Mouse (Mus musculus) large intestine, adult 2 months (tissue): ENCODE measurements around the gene E130311K13Rik. TPM values are rescaled to one million over a fixed set of nuclear protein-coding genes. Genes with fewer than 3 reads are reported as not detected.
A peak's percentile ranks its signal among the peaks of the same experiment; 100 is the strongest.

Source experiments
- DNase-seq: peaks from one replicate; pipeline ENCODE4 v3.0.0-alpha.2; 2012; ENCODE audit warnings: low read depth, low spot score
- WGBS: fragments of 180-500 bp; shearing (Covaris S2); methylation state at CpG from one replicate; pipeline ENCODE4 v1.1.7; 2018; 5-methylcytosine and 5-hydroxymethylcytosine counted together
- polyA plus RNA-seq: library from polyadenylated mRNA; depleted of rRNA; stranded (reverse); fragments of >200 nt; gene quantifications from 2 replicates; pipeline ENCODE4 v1.2.3, GENCODE M21; 2012; rRNA removed

E130311K13Rik gene
- polyA plus RNA-seq, 1 experiment: 0.55 TPM

DNA sequence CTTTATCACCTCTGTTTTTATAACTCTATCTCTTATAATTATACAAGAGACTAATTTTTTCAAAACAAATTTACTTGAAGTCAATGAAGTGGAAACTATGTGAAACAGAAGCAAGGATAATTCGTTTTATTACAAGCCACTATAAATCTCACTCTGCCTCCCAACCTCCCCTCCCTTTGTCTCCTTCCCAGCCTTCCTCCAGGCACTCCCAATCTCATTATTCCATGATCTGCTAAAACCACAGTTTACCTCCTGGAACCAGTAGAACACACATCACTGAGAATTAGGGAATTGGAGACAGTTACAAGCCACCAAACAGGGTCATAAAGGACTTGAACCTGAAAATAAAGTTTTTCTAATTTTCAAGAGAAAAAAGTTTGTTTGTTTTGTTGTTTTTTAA, 32.1 kb downstream of the E130311K13Rik start:
- 12% methylated on average over 1 of the region's 1 CpGs for WGBS
- DNase-seq: no peak

DNA sequence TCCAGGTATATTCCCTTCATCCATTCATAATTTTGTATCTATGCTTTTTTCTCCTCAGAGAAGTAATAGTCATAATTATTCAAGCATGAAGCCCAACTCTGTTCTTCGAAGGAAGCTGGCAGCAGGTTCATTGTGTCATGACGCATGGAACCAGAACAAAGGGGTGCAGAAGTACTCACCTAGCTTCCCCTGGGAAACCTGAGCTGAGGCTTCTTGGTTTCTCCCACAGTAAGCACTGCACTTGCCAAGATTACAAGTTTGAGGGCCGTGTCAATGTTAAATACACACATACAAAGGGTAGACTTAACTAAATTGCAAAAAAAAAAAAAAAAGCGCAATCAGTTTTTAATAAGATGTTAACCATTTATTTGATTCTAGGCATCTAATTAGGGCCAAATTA, 33.0 kb downstream of the E130311K13Rik start:
- WGBS: 94% methylated on average over 4 of the region's 4 CpGs
- no peak for DNase-seq

DNA sequence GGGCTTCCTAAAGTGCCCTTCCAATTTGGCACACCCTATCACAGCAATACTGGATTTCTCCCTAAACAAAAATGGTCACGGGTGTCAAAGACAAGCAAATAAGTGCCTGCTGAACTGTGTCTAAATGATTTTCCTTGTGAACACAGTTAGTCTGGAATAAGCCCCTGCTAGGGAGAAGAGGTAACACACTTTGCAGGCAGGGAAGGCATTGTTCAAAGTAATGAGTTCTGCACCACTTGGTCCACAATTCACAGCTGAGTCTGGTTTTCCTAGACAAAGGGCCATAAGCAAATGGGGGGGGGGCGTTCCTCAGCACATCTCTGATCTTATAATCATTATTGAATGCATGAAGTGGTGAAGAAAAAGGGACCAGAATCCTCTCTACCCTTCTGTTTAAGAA, 33.5 kb downstream of the E130311K13Rik start:
- 60% methylated on average over 2 of the region's 2 CpGs for WGBS
- DNase-seq: no peak

DNA sequence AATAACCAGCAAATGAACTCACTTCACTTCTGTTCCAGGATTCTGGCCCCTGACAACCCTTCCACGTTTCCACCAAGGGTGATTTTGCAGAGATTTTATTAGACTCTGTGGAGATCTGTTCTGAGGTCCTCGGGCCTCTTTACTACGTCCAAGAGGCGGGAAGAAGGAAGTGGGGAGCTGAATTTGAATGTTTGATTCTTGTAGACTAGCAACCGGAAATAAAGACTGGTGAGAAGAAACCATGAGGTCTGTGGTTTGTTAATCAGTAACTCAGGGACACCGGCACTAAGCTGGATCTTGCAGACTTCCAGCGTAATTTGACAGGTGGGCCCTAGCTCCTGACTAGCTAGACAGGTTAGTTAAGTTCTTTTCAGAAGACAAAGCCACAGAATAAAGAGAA, 35.6 kb downstream of the E130311K13Rik start:
- WGBS: 15% methylated on average over 7 of the region's 7 CpGs
- DNase-seq: peak; percentile 81

DNA sequence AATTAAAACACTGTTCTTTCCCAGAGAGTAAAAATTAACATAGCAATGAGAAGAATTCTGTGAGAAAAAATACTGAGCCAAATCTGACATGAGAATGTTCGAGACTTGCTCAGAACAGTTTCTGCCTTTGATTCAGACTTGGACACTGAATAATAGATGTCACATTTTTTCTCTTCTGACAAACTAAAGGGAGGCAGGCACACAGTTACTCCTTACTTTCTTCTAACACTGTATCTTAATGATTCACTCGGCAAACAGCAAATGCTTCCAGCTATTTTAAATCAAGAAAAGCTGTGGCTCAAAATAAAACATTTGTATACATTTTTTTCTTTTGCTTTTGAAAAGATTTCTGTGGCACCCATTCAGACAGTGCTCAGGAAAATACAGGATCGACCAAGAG, 37.1 kb downstream of the E130311K13Rik start:
- DNase-seq: no peak
- 23% methylated on average over 3 of the region's 3 CpGs for WGBS

DNA sequence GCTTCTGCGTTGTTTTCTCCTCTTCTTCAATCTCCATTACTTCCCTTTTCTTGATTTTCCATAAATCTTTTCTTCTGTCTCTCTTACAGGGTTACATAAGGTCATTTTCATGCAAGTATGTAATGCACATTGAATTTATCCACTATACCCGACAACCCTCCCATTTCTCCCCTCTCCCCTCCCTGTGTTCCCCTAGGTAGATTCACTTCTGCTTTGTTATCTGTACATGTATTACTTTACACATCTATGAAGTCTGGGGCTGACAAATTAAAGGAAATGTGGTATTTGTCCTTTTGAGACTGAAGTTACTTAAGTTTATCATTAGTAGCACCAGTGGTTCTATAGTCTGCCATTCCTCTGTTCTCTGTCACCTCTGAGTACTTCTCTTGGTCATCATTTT, 48.2 kb downstream of the E130311K13Rik start:
- WGBS: 88% methylated on average over 2 of the region's 2 CpGs

DNA sequence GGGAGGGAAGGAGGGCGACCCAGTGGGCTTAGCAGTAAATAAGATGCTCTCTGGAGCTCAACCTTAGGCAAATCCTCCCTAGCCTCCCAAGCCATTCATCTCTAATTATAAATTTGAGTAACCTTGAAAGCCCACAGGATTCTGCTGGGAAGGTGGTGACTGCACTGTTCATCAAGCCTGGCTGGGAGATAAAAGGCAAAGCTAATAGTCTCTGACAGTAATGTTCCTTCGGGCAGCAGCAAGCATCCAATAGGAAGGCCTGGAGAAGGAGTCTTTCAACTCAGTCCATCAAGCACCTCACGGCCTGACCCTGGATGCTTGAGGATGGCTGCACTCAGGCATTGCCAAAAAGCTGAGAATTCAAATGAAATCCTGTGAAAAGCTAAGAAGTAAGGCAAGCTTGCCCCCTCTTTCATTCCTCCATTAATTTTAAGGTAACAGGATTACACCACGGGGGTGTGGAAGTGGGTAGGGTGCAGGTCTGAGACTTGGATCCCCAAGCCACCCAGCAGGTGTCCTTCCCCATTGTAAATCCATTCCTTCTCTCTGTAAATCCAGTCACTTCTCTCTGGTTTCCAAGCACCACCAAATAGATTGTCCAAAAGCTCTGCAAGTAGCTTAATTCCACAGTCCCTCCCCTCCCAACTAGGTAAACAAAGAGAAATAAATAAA, 50.1 kb downstream of the E130311K13Rik start:
- WGBS: 74% methylated on average over 4 of the region's 4 CpGs

More for the DNA sequence above, 48.2 kb downstream of the E130311K13Rik start:
- DNase-seq: no peak

DNA sequence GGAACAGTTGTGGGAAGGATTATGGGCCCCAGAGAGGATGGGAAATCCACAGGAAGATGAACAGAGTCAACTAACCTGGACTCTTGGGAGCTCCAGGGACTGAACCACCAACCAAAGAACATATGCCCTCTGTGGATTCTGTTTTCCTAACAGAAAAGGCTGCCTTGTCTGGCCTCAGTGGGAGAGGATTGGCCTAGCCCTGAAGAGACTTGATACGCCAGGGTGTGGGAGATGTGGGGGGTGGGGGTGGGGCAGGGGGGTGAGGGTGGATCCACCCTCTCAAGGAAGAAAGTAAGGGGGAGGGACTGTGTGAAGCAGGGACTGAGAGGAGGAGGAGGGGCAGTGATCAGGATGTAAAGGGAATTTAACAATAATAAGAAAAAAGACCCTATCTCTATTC, 56.5 kb downstream of the E130311K13Rik start:
- no peak for DNase-seq
- 85% methylated on average over 1 of the region's 1 CpGs for WGBS

More for the DNA sequence above, 50.1 kb downstream of the E130311K13Rik start:
- DNase-seq: no peak

DNA sequence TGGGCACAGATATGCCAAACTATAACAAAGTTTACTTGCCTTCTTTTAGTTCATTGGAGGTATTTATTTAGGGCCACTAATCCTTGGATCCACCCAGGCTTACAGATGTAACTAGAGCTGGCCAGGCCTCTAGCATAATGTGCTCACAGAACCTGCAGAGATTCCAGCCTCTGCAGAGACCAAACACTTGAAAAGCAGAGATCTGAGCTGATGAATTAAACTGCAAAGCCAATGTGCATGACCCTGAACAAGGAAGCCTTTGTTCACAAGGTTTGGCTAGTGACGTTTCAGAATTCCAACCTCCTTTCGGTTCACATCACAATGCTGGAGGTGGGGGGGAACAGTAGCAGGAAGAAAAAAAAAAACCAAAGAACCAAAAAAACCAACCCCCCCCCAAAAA, 58.0 kb downstream of the E130311K13Rik start:
- DNase-seq: no peak
- 37% methylated on average over 2 of the region's 2 CpGs for WGBS

DNA sequence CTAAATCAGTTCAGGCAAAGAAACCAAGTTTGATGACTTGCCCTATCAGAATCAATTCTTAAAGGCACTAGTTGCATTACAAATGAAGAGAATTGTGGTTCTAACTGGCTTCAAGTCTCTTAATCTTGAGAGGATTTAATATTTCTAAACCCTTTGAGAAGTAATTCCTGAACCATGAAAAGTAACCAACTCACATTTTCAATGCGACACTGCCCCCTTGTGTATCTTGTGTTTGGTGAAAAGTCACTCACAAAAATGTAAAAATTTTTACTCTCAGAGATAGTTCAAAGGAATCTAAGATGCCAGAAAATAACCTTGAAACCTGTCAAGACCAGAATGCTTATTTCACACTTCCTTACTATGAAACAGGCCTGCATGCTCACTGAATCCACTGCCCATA, 61.0 kb downstream of the E130311K13Rik start:
- no peak for DNase-seq
- 67% methylated on average over 1 of the region's 1 CpGs for WGBS

DNA sequence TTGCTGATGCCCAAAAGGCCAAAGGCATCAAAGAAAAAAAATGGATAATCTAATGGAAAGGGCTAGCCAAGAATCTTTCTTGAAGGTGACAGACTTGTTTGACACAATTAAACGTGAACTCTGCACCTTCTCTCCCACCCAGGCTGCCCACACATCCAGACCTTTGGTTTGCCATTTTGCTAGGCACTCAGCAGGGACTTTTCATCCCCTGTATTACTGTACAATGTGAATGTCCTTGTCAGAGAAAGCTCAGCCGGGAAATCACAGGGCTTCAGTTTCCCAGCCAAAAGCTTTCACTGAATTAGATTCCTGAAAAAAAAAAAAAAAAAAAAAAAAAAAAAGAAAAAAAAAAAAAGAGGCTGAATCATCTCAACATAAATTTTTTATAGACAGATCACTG, 64.2 kb downstream of the E130311K13Rik start:
- WGBS: 50% methylated on average over 2 of the region's 2 CpGs
- DNase-seq: no peak

Other genes with a start within 250 kb of the E130311K13Rik start
- gene Plch1, start 30.0 kb downstream of the E130311K13Rik start, polyA plus RNA-seq: 2.7 and 5.7 TPM in 2 replicates
- gene Slc33a1, start 35.3 kb upstream of the E130311K13Rik start, polyA plus RNA-seq: 19.5 and 27.3 TPM in 2 replicates
- 2.7 and 3.0 TPM in 2 replicates for gene Gmps, start 46.6 kb upstream of the E130311K13Rik start, polyA plus RNA-seq
- gene Vmn2r1, start 152.1 kb upstream of the E130311K13Rik start, polyA plus RNA-seq: not detected in 2 replicates
- not detected in 2 replicates for gene Vmn2r2, start 212.5 kb upstream of the E130311K13Rik start, polyA plus RNA-seq